Mouse (Mus musculus): Measurements from ENCODE around the gene Lcn12. TPM values are rescaled to one million over a fixed set of nuclear protein-coding genes. Genes with fewer than 3 reads are reported as not detected.
A peak's percentile ranks its signal among the peaks of the same experiment; 100 is the strongest.

The Lcn12 gene
- total RNA-seq (2021) = not detected
- long read RNA-seq, experiment 1 = 0 reads
- long read RNA-seq, experiment 2 = 0 reads

- DNase-seq (ENCODE audit: low spot score) = no peak
Measured at GRCm38 (mm10) chr2:25493476-25493961, at the start of gene Lcn12. Gene Lcn12, minus strand, starts transcription at chr2:25493911.

GRCm38 (mm10) chr2:25541644-25542367, 48.1 kb upstream of the Lcn12 start:
- DNase-seq (ENCODE audit: low spot score) = no peak

DNA sequence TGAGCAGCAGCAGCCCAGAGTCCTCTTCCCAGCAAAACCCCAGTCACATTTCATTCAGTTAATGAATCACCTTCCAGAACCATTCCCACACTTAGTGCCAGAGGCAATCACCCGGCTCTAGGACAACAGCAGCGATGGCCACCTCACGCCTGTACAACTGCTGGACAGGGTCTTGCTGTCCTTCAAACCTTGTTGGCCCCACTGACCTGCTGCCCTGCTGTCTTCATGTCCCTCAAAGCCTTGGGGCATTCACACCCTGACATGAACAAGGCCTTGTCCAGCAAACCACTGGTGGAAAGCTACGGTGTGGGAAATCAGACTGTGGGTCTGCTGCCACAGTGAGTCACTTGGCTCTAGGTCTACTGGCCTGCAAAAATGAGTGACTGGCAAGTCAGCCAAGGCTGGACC, 46.8 kb upstream of the Lcn12 start:
- no peak for DNase-seq (ENCODE audit: low spot score)

GRCm38 (mm10) chr2:25536531-25536930, 42.8 kb upstream of the Lcn12 start:
- DNase-seq (ENCODE audit: low spot score) = peak; percentile 39

- no peak for DNase-seq (ENCODE audit: low spot score)
Measured at GRCm38 (mm10) chr2:25534866-25535182, 41.1 kb upstream of the Lcn12 start.

GRCm38 (mm10) chr2:25534178-25534865, 40.6 kb upstream of the Lcn12 start:
- peak; percentile 93 for DNase-seq (ENCODE audit: low spot score)

DNA sequence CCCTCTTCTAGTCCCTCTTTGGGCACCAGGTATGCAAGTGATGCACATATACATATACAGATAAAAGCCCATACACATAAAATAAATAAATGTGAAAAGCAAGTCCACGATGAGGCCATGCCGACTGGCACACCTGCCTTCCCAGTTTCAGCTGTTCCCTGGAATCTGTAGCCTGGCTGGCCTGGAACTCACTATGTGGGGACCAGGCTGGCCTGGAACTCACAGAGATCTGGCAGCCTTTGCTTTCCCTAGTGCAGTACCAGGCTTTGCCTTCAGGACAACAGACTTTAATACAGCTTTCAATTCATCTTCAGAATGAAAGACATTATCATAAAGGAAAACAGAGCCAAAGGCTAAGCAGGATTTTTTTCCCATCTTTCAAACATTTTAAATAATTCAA, 40.0 kb upstream of the Lcn12 start:
- DNase-seq (ENCODE audit: low spot score) = no peak

- peak; percentile 59 for DNase-seq (ENCODE audit: low spot score)
Measured at GRCm38 (mm10) chr2:25526510-25527302, 33.0 kb upstream of the Lcn12 start.

DNA sequence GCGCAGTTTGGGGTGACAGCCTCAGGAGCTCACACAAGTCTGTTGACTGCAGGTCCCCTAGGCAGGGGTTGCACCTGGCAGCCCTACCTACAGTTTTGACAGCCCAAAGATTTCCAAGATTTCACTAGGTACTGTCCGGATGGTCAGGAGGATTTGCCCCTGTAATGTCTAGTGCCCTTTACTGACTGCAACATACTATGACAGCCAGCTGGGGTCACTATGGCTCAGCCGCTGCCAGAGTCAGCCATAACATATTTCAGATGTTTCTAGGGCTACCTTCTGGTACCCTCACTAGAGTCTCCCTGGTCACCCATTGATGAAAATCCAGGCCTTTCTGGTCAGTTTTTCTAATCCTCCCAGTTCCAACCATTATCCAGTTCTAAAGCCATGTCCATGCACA, 16.2 kb upstream of the Lcn12 start:
- no peak for DNase-seq (ENCODE audit: low spot score)

- DNase-seq (ENCODE audit: low spot score) = no peak
Measured at GRCm38 (mm10) chr2:25506964-25507363, 13.3 kb upstream of the Lcn12 start.

DNA sequence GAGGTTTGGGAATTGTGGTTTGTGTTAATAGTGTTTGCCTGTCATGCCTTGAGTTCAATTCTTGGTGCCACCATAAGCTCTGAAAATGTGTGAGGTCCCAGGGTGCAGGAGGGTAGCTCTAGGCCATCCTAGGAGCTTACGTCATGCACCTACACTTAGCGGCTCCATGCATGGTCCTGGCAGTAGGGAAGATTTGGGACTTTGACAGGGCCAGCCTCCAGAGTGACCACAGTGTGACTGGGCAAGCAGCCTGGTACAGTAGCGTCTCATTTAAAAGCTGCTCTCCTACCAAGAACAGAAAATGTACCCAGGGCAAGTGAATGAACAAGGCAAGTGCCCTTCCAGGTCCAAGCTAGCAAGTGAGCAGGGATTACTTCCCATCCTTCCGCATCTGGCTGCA, 12.1 kb upstream of the Lcn12 start:
- no peak for DNase-seq (ENCODE audit: low spot score)

DNA sequence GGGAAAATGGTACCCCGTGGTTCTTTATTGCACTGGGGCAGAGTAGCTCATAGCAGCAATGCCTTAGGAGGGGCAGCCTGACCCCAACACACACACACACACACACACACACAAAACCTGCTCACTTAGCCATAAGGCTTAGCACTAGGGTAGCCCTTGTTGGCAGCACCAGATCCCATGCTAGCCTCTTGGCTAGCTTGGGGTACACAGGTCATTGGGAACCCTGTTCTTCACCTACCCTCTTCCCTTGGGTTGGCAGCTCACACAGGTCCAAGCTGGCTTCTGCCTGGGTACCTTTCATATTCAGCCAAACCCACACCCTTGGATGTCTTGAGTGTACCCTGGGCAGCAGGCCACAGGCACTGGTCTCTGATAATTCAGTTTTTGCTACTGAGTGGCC, 11.3 kb upstream of the Lcn12 start:
- no peak for DNase-seq (ENCODE audit: low spot score)

DNA sequence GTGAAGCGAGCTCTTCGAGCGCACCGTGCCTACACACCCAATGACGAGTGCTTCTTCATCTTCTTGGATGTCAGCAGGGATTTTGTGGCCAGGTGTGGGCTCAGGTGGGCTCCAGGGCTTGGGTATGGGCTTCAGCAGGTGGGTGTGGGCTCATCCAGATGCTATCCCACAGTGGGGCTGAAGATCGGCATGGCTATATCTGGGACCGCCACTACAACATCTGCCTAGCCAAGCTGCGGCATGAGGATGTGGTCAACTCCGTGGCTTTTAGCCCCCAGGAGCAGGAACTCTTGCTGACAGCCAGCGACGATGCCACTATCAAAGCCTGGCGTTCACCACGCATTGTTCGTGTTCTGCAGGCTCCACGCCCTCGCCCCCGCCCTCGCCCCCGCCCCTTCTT, 10.8 kb upstream of the Lcn12 start:
- no peak for DNase-seq (ENCODE audit: low spot score)

DNA sequence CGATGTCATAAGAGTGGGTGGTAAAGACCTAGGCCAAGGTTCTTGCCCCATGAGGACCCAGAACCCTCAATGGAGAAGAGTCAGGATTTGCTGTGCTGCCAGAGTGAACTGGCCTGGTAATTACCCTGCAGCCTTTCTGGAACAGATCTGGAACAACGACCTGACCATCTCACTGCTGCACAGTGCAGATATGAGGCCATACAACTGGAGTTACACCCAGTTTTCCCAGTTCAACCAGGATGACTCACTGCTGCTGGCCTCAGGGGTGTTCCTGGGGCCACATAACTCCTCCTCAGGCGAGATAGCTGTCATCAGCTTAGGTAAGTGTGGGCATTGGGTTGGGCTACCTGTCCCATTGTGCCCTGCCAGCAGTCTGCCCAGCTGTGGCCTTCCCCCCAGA, 9.0 kb upstream of the Lcn12 start:
- DNase-seq (ENCODE audit: low spot score) = no peak

- DNase-seq (ENCODE audit: low spot score) = no peak
Measured at GRCm38 (mm10) chr2:25501593-25502486, 8.1 kb upstream of the Lcn12 start, which contains the start of gene C8g. Gene C8g, minus strand, starts transcription at chr2:25501719.

DNA sequence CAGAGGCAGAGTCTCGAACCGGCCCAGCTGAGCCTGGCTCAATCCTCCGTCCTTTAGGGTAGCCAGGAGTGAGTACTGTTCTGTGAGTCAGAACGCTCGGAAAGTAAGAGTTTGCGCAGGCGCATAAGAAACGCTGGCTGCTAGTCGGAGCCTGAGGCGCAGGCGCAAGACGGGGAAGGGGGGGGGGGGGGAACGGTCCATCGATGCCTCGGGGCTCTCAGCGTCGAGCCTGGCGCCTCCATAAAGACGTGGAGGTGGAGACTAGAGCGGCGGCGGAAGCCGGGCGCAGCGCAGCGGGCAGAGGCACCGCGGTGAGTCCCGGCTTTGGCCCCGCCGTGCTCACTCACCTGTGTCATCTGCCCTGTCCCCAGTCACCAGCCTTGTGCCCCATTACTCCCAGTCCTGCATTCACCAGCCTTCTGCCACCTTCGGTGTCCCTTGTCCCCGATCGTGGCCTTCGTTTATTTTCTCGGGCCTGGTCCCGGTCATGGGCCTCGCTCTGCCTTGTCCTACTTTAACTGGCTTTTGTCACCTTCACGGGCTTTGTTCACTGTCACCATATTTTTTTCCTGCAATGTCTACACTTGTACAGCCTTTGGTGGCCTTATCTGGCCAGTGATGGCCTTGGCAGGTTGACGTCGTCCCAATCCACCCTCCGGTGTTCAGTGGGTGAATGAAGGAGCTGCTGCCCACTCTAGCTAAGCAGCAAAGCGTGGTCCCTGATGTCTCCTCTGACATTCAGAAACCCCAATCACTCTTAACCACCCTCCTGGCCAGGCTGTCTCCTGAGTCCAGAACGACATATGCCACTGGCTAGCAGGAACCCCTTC, 7.1 kb upstream of the Lcn12 start, which contains the start of gene Fbxw5:
Fbxw5 (plus strand) TSS at position 175 of the 830 bp plus-strand sequence.
- peak; percentile 87 for DNase-seq (ENCODE audit: low spot score)

GRCm38 (mm10) chr2:25500071-25500575, 6.4 kb upstream of the Lcn12 start:
- DNase-seq (ENCODE audit: low spot score) = no peak

- peak; percentile 26 for DNase-seq (ENCODE audit: low spot score)
Measured at GRCm38 (mm10) chr2:25498622-25499478, 5.1 kb upstream of the Lcn12 start.

All from gastrocnemius, adult 18-20 months (tissue).